Comparison of ENCODE assay signal across 14 mouse cellular contexts in the genomic region with DNA sequence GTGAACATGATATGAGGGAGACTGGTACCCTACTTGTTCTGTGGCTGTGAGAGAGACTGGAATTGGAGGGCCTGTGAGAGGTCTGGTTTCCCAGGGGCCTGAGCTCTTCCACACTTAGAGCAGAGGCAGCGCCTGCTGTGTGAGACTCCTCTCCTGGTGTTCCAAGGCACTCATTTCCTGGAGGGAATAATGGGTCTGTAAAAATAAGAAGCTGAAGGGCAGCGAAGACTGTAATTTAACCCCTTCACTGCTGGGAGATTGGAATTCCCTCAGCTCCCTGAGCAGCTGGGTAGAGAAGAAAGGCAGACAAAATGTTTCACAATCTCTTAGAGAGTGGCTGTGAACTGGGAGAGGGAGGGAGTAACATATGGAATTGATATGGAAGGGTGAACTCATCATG. TPM values are rescaled to one million over a fixed set of nuclear protein-coding genes. Genes with fewer than 3 reads are reported as not detected.
DNase-seq lines count a peak whose midpoint lies in the region; ATAC-seq and TF ChIP-seq lines count a peak whose summit lies in the region.
"Had no signal": no experiment of that assay in that cellular context is flagged by ENCODE, and none has a peak within 500 bp of the region (broad histone marks: within the 10 kb centered on the region; RNA-seq: fewer than 3 reads in every experiment).

No protein-coding gene starts in this region.

- H3K4me2 ChIP-seq in midbrain, embryonic 14.5 days (ENCODE audit: low read length), result no peak overlapping the region
- no peak overlapping the region for H3K4me2 ChIP-seq in midbrain, embryonic 13.5 days (replicated peaks)
- H3K4me2 ChIP-seq in embryonic facial prominence, embryonic 14.5 days (ENCODE audit: low read depth, low read length), result no peak overlapping the region

- peak; percentile 33 for DNase-seq in midbrain, embryonic 14.5 days
- DNase-seq in embryonic facial prominence, embryonic 14.5 days (ENCODE audit: low spot score), result peak; percentile 18
- peak; percentile 28 for DNase-seq in hindlimb bud, embryonic 11.5 days (ENCODE audit: extremely low spot score, low read depth, low spot score)
- DNase-seq in layer of hippocampus, adult 2 months (ENCODE audit: low spot score in 2 of 2), result no peak
- DNase-seq in right cerebral cortex, postnatal 36 days (ENCODE audit: low spot score in 2 of 2), result no peak
- DNase-seq: adrenal gland, postnatal 25 days; layer of hippocampus, adult 9-11 months; lung, postnatal 10 days; thymus, postnatal 4 days had no signal

- H3K9me3 ChIP-seq in midbrain, embryonic 14.5 days (ENCODE audit: control insufficient read depth, low read length), result no peaks in the 10 kb centered on the region
- no peaks in the 10 kb centered on the region for H3K9me3 ChIP-seq in midbrain, embryonic 13.5 days
- H3K9me3 ChIP-seq in embryonic facial prominence, embryonic 14.5 days (ENCODE audit: control insufficient read depth, low read length), result no peaks in the 10 kb centered on the region
- H3K9me3 ChIP-seq: G1E had no signal

- H3K4me3 ChIP-seq in midbrain, embryonic 14.5 days (replicated peaks; ENCODE audit: low read depth, low read length), result no peak overlapping the region
- H3K4me3 ChIP-seq in midbrain, embryonic 13.5 days (replicated peaks), result no peak overlapping the region
- no peak overlapping the region for H3K4me3 ChIP-seq in embryonic facial prominence, embryonic 14.5 days (ENCODE audit: low read depth, low read length)
- H3K4me3 ChIP-seq in layer of hippocampus, adult 2 months, result no peak overlapping the region
- H3K4me3 ChIP-seq: erythroblast, embryonic 14.5 days had no signal

- 0 out of 2 replicates have a peak overlapping the region, but pooled peaks have one; percentile 17 for H3K9ac ChIP-seq in midbrain, embryonic 14.5 days (replicated peaks; ENCODE audit: low read length)
- H3K9ac ChIP-seq in midbrain, embryonic 13.5 days (replicated peaks), result no peak overlapping the region
- no peak overlapping the region for H3K9ac ChIP-seq in embryonic facial prominence, embryonic 14.5 days (ENCODE audit: low read depth, low read length)
- H3K9ac ChIP-seq: liver, embryonic 14.5 days had no signal

- 1% methylated on average over 2 of the region's 2 CpGs for WGBS in midbrain, embryonic 14.5 days
- WGBS in midbrain, embryonic 13.5 days, result 13% methylated on average over 2 of the region's 2 CpGs
- WGBS in embryonic facial prominence, embryonic 14.5 days, result 7% methylated on average over 2 of the region's 2 CpGs

- no peaks in the 10 kb centered on the region for H3K27me3 ChIP-seq in midbrain, embryonic 14.5 days (ENCODE audit: control insufficient read depth, insufficient read depth, low read length)
- no peaks in the 10 kb centered on the region for H3K27me3 ChIP-seq in midbrain, embryonic 13.5 days
- H3K27me3 ChIP-seq in embryonic facial prominence, embryonic 14.5 days (replicated peaks; ENCODE audit: control insufficient read depth, insufficient read depth, low read length), result no peaks in the 10 kb centered on the region

- ATAC-seq in midbrain, embryonic 14.5 days (ENCODE audit: low FRiP score, low TSS enrichment), result no peak
- ATAC-seq in midbrain, embryonic 13.5 days, result no peak
- no peak for ATAC-seq in embryonic facial prominence, embryonic 14.5 days (ENCODE audit: low read depth)
- no peak for ATAC-seq in erythroid progenitor cell, adult 5-6 weeks (replicated peaks; ENCODE audit: low FRiP score, poor library complexity, severe bottlenecking)

- H3K36me3 ChIP-seq in midbrain, embryonic 14.5 days (ENCODE audit: control insufficient read depth, insufficient read depth, low read length), result no peaks in the 10 kb centered on the region
- H3K36me3 ChIP-seq in midbrain, embryonic 13.5 days, result 0 out of 2 replicates have a peak, but pooled peaks cover 3% of the 10 kb centered on the region
- no peaks in the 10 kb centered on the region for H3K36me3 ChIP-seq in embryonic facial prominence, embryonic 14.5 days (ENCODE audit: control insufficient read depth, insufficient read depth, low read length)
- H3K36me3 ChIP-seq: G1E had no signal

- H3K4me1 ChIP-seq in midbrain, embryonic 14.5 days (ENCODE audit: control insufficient read depth, insufficient read depth, low read length), result no peaks in the 10 kb centered on the region
- H3K4me1 ChIP-seq in midbrain, embryonic 13.5 days (replicated peaks), result peaks cover 18% of the 10 kb centered on the region; the same call in 1 of the 2 replicates
- no peaks in the 10 kb centered on the region for H3K4me1 ChIP-seq in embryonic facial prominence, embryonic 14.5 days (ENCODE audit: control insufficient read depth, insufficient read depth, low read length)

- no peak for TF ChIP-seq CTCF in layer of hippocampus, adult 2 months (conservative IDR thresholded peaks at IDR 0.05)

- 0 out of 2 replicates have a peak overlapping the region, but pooled peaks have one; percentile 26 for H3K27ac ChIP-seq in midbrain, embryonic 14.5 days (replicated peaks; ENCODE audit: low read depth, low read length)
- no peak overlapping the region for H3K27ac ChIP-seq in midbrain, embryonic 13.5 days
- no peak overlapping the region for H3K27ac ChIP-seq in embryonic facial prominence, embryonic 14.5 days (replicated peaks; ENCODE audit: low read depth, low read length)
- H3K27ac ChIP-seq in layer of hippocampus, adult 2 months, result no peak overlapping the region
- H3K27ac ChIP-seq: liver, embryonic 14.5 days had no signal

RNA-seq across cellular contexts. Expression of a gene that starts 35.4 kb away (rescaled TPM):
- 26.3 and 40.1 TPM in 2 replicates for polyA plus RNA-seq in midbrain, embryonic 14.5 days (2014; fragmentation: Nextera tagmentation; extraction: Ambion mirVana)
- polyA plus RNA-seq in midbrain, embryonic 13.5 days (2015; fragmentation: Nextera tagmentation; extraction: Ambion mirVana), result 32.2 and 36.7 TPM in 2 replicates
- 20.8 and 26.7 TPM in 2 replicates for polyA plus RNA-seq in embryonic facial prominence, embryonic 14.5 days (2014; fragmentation: Nextera tagmentation; extraction: Ambion mirVana)
- 10 to 100 TPM; 51.3 to 53.0 TPM for total RNA-seq in layer of hippocampus, adult 2 months (2021)
- 5.8 and 7.5 TPM in 2 replicates for total RNA-seq in erythroid progenitor cell, adult 5-6 weeks (2015; ENCODE audit: low replicate concordance)
- total RNA-seq in erythroid progenitor cell, adult 5-6 weeks (2017; ENCODE audit: low replicate concordance), result 4.5 and 5.8 TPM in 2 replicates

RNA-seq across cellular contexts. Expression of a gene that starts 40.6 kb away (rescaled TPM):
- polyA plus RNA-seq in midbrain, embryonic 14.5 days (2014; fragmentation: Nextera tagmentation; extraction: Ambion mirVana), result 222 and 237 TPM in 2 replicates
- 244 and 250 TPM in 2 replicates for polyA plus RNA-seq in midbrain, embryonic 13.5 days (2015; fragmentation: Nextera tagmentation; extraction: Ambion mirVana)
- polyA plus RNA-seq in embryonic facial prominence, embryonic 14.5 days (2014; fragmentation: Nextera tagmentation; extraction: Ambion mirVana), result 214 and 225 TPM in 2 replicates
- 100 to 1,000 TPM; 151 to 152 TPM for total RNA-seq in layer of hippocampus, adult 2 months (2021)
- total RNA-seq in erythroid progenitor cell, adult 5-6 weeks (2015; ENCODE audit: low replicate concordance), result 426 and 462 TPM in 2 replicates
- total RNA-seq in erythroid progenitor cell, adult 5-6 weeks (2017; ENCODE audit: low replicate concordance), result 295 and 332 TPM in 2 replicates

RNA-seq across cellular contexts. Expression of a gene that starts 41.8 kb away (rescaled TPM):
- 7.3 and 12.2 TPM in 2 replicates for polyA plus RNA-seq in midbrain, embryonic 14.5 days (2014; fragmentation: Nextera tagmentation; extraction: Ambion mirVana)
- 15.3 and 28.0 TPM in 2 replicates for polyA plus RNA-seq in midbrain, embryonic 13.5 days (2015; fragmentation: Nextera tagmentation; extraction: Ambion mirVana)
- polyA plus RNA-seq in embryonic facial prominence, embryonic 14.5 days (2014; fragmentation: Nextera tagmentation; extraction: Ambion mirVana), result 4.1 and 5.0 TPM in 2 replicates
- total RNA-seq in layer of hippocampus, adult 2 months (2021), result 10 to 100 TPM; 27.2 to 27.6 TPM
- total RNA-seq in erythroid progenitor cell, adult 5-6 weeks (2015; ENCODE audit: low replicate concordance), result not detected in 2 replicates
- total RNA-seq in erythroid progenitor cell, adult 5-6 weeks (2017; ENCODE audit: low replicate concordance), result not detected in 2 replicates
- polyA plus RNA-seq: erythroblast, embryonic 14.5 days had no signal

Comparison
In these comparisons a context has a peak if more than half of its experiments do, and no peak if none do; other contexts are left out.
1. DNase-seq: peak in midbrain, embryonic 14.5 days (single experiment), embryonic facial prominence, embryonic 14.5 days (single experiment) and hindlimb bud, embryonic 11.5 days (single experiment); none in layer of hippocampus, adult 2 months (0 of 2) and right cerebral cortex, postnatal 36 days (0 of 2).